Mouse (Mus musculus) limb, embryonic 12.5 days (tissue): Measurements from ENCODE around the gene 4930404H24Rik. TPM values are rescaled to one million over a fixed set of nuclear protein-coding genes. Genes with fewer than 3 reads are reported as not detected.
"Not testable (repeated sequence)": the region's sequence is repeated elsewhere in the genome, so short reads cannot be mapped to it uniquely, and the experiment has no call there.

Source experiments
- ATAC-seq: fragments of 200-750 bp; cut with Nextera tagmentation; 2 replicates; pipeline ENCODE4 v1.8.0; 2017; ENCODE audit warnings: low read depth, moderate TSS enrichment; ENCODE audit not compliant: insufficient number of reproducible peaks, insufficient read depth, low FRiP score, low TSS enrichment
- H3K27ac ChIP-seq: fragments of 300-500 bp; sonication (generic); 2 replicates; pipeline ENCODE4 v1.5.1; 2016; ENCODE audit warnings: mild to moderate bottlenecking, moderate library complexity
- H3K27me3 ChIP-seq: fragments of 300-500 bp; sonication (generic); 2 replicates; pipeline ENCODE4 v1.6.1; 2016; ENCODE audit warnings: mild to moderate bottlenecking, moderate library complexity
- H3K36me3 ChIP-seq: fragments of 300-500 bp; sonication (generic); 2 replicates; pipeline ENCODE4 v1.6.1; 2016; ENCODE audit warnings: mild to moderate bottlenecking, moderate library complexity
- H3K4me1 ChIP-seq: fragments of 300-500 bp; sonication (generic); replicated peaks from 2 replicates; pipeline ENCODE4 v1.6.1; 2016
- H3K4me2 ChIP-seq: fragments of 300-500 bp; sonication (generic); 2 replicates; pipeline ENCODE4 v1.6.1; 2016; ENCODE audit warnings: mild to moderate bottlenecking, moderate library complexity
- H3K4me3 ChIP-seq: fragments of 300-500 bp; sonication (generic); replicated peaks from 2 replicates; pipeline ENCODE4 v1.5.1; 2016; ENCODE audit warnings: mild to moderate bottlenecking
- H3K9ac ChIP-seq: fragments of 300-500 bp; sonication (generic); replicated peaks from 2 replicates; pipeline ENCODE4 v1.6.1; 2016; ENCODE audit warnings: mild to moderate bottlenecking, moderate library complexity
- H3K9me3 ChIP-seq: fragments of 300-500 bp; sonication (generic); 2 replicates; pipeline ENCODE4 v1.6.1; 2016; ENCODE audit warnings: mild to moderate bottlenecking, moderate library complexity
- WGBS: fragments of 180-500 bp; shearing (Covaris S2); methylation state at CpG from one replicate; pipeline ENCODE4 v1.1.7; 2016; 5-methylcytosine and 5-hydroxymethylcytosine counted together
- polyA plus RNA-seq: library from polyadenylated mRNA; unstranded; fragments of >200 nt; fragmentation: Nextera tagmentation; extraction: Ambion mirVana; gene quantifications from 2 replicates; pipeline ENCODE4 v1.2.1, GENCODE M21; 2016

Gene 4930404H24Rik
- polyA plus RNA-seq, 1 experiment from 2014 or later, result not detected

GRCm38 (mm10) chr2:153495391-153495790, 2.8 kb downstream of the 4930404H24Rik start:
- not testable (repeated sequence) for ATAC-seq, H3K27ac ChIP-seq, H3K4me3 ChIP-seq, H3K9me3 ChIP-seq, H3K9ac ChIP-seq, H3K4me2 ChIP-seq, H3K36me3 ChIP-seq
- Histone ChIP-seq H3K4me1 (peaks cover 46% of the 10 kb centered on the region), H3K27me3 (peaks cover 40% of the 10 kb centered on the region)
- WGBS, result 92% methylated on average over 4 of the region's 4 CpGs

GRCm38 (mm10) chr2:153495818-153496217, 3.2 kb downstream of the 4930404H24Rik start:
- WGBS, result 76% methylated on average over 4 of the region's 4 CpGs
- H3K4me3 ChIP-seq, result no peak overlapping the region
- H3K27ac ChIP-seq, result no peak overlapping the region
- H3K9me3 ChIP-seq, result no peaks in the 10 kb centered on the region
- no peak overlapping the region for H3K9ac ChIP-seq
- H3K27me3 ChIP-seq, result peaks cover 35% of the 10 kb centered on the region
- ATAC-seq, result no peak
- no peak overlapping the region for H3K4me2 ChIP-seq
- no peaks in the 10 kb centered on the region for H3K36me3 ChIP-seq
- H3K4me1 ChIP-seq, result peaks cover 46% of the 10 kb centered on the region

- Histone ChIP-seq H3K27me3 (peaks cover 30% of the 10 kb centered on the region), H3K36me3 (no peaks in the 10 kb centered on the region), H3K4me3 (no peak overlapping the region), H3K9ac (no peak overlapping the region), H3K9me3 (no peaks in the 10 kb centered on the region), H3K4me2 (no peak overlapping the region), H3K27ac (no peak overlapping the region), H3K4me1 (peaks cover 46% of the 10 kb centered on the region)
- no peak for ATAC-seq
- 86% methylated on average over 6 of the region's 6 CpGs for WGBS
Measured at GRCm38 (mm10) chr2:153496301-153496700, 3.7 kb downstream of the 4930404H24Rik start.

DNA sequence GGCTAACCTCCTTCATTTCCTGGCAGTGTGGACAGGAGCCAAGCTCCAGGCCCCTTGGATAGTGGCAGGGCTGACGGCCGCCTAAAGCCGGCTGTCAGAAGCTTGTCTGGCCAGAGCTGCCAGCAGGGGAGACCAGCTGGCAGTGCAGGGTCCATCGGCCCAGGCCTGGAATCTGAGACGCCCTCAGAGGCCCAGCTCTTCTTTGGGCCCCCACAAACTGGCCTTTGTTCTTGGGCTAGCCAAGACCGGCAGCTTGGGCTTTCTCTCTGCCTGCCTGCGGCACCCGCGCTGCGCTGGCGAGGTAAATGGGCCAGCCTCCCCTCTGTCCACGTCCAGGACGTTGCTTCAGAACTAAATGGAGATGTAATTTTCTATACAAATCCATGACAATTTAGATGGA, 4.3 kb downstream of the 4930404H24Rik start:
- no peak overlapping the region for H3K9ac ChIP-seq
- no peaks in the 10 kb centered on the region for H3K9me3 ChIP-seq
- H3K4me2 ChIP-seq, result no peak overlapping the region
- peaks cover 25% of the 10 kb centered on the region for H3K27me3 ChIP-seq
- ATAC-seq, result no peak
- H3K36me3 ChIP-seq, result no peaks in the 10 kb centered on the region
- H3K4me3 ChIP-seq, result no peak overlapping the region
- H3K27ac ChIP-seq, result no peak overlapping the region
- peaks cover 40% of the 10 kb centered on the region for H3K4me1 ChIP-seq
- WGBS, result 45% methylated on average over 13 of the region's 13 CpGs

DNA sequence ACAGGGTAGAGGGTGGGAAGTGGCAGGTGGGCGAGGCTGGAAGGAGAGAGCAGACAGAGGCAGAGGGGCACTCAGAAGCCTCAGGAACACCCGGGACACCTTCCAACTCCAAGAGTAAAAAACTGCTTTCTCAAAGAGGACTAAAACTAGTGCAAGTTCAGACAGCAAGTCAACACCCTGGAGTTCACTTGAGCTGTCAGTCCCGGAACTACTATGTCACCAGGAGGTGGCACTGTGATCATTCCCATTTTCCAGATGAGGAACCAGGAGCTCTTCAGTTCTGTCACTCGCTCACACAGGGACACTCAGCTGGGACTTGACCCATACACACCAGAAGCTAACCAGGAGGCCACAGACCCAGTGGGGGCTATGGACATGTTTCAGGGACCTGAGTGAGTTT, 6.6 kb downstream of the 4930404H24Rik start:
- WGBS, result 52% methylated on average over 4 of the region's 4 CpGs
- Histone ChIP-seq H3K36me3 (no peaks in the 10 kb centered on the region), H3K4me3 (no peak overlapping the region), H3K27me3 (peaks cover 3% of the 10 kb centered on the region), H3K4me1 (peaks cover 24% of the 10 kb centered on the region), H3K4me2 (no peak overlapping the region), H3K9ac (no peak overlapping the region), H3K27ac (no peak overlapping the region), H3K9me3 (no peaks in the 10 kb centered on the region)
- ATAC-seq, result no peak

GRCm38 (mm10) chr2:153506385-153506784, 13.8 kb downstream of the 4930404H24Rik start:
- ATAC-seq, result no peak
- Histone ChIP-seq H3K9ac (no peak overlapping the region), H3K4me3 (no peak overlapping the region), H3K4me2 (no peak overlapping the region), H3K36me3 (no peaks in the 10 kb centered on the region), H3K27ac (no peak overlapping the region), H3K27me3 (peaks cover 15% of the 10 kb centered on the region; the same call in 1 of the 2 replicates), H3K4me1 (peaks cover 11% of the 10 kb centered on the region), H3K9me3 (no peaks in the 10 kb centered on the region)
- WGBS, result 72% methylated on average over 5 of the region's 5 CpGs

GRCm38 (mm10) chr2:153507969-153508368, 15.4 kb downstream of the 4930404H24Rik start:
- Histone ChIP-seq H3K4me2 (no peak overlapping the region), H3K9me3 (no peaks in the 10 kb centered on the region), H3K27me3 (peaks cover 22% of the 10 kb centered on the region), H3K4me1 (peaks cover 18% of the 10 kb centered on the region), H3K4me3 (no peak overlapping the region), H3K36me3 (no peaks in the 10 kb centered on the region), H3K9ac (no peak overlapping the region), H3K27ac (no peak overlapping the region)
- ATAC-seq, result no peak
- WGBS, result 95% methylated on average over 2 of the region's 2 CpGs

- H3K9me3 ChIP-seq, result no peaks in the 10 kb centered on the region
- WGBS, result 68% methylated on average over 3 of the region's 3 CpGs
- H3K27ac ChIP-seq, result no peak overlapping the region
- H3K4me1 ChIP-seq, result peaks cover 18% of the 10 kb centered on the region
- H3K4me3 ChIP-seq, result no peak overlapping the region
- no peak overlapping the region for H3K9ac ChIP-seq
- ATAC-seq, result no peak
- no peak overlapping the region for H3K4me2 ChIP-seq
- H3K36me3 ChIP-seq, result no peaks in the 10 kb centered on the region
- H3K27me3 ChIP-seq, result peaks cover 22% of the 10 kb centered on the region
Measured at GRCm38 (mm10) chr2:153508405-153508804, 15.8 kb downstream of the 4930404H24Rik start.

GRCm38 (mm10) chr2:153509211-153510029, 16.8 kb downstream of the 4930404H24Rik start:
- H3K4me2 ChIP-seq, result peak overlapping the region; percentile 25
- H3K4me1 ChIP-seq, result peaks cover 18% of the 10 kb centered on the region
- 18% methylated on average over 18 of the region's 18 CpGs for WGBS
- no peak overlapping the region for H3K27ac ChIP-seq
- no peak; the same call in 1 of the 2 replicates for ATAC-seq
- no peaks in the 10 kb centered on the region for H3K9me3 ChIP-seq
- no peak overlapping the region for H3K4me3 ChIP-seq
- H3K36me3 ChIP-seq, result no peaks in the 10 kb centered on the region
- peak overlapping the region; percentile 32; the same call in 1 of the 2 replicates for H3K9ac ChIP-seq
- H3K27me3 ChIP-seq, result peaks cover 22% of the 10 kb centered on the region

DNA sequence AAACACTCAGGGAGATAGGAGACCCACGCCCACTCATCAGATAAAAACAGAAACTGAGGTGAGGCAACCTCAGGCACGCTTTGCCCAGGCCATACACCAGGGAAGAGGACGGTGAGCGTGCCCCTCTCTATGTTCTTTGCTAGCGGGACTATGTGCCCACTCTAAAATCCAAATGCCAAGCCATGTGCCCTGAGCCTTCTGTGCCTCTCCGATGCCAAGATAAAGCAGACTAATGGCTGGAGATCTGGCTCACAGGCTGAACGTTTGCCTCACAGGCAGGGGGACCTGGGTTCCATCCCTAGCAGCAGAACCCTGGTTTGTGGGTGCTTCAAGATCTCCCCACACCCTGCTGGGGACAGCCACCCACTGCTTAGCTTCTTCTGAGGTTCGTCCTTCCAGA, 17.5 kb downstream of the 4930404H24Rik start:
- Histone ChIP-seq H3K9me3 (no peaks in the 10 kb centered on the region), H3K9ac (no peak overlapping the region), H3K27ac (no peak overlapping the region), H3K4me1 (peaks cover 18% of the 10 kb centered on the region), H3K36me3 (no peaks in the 10 kb centered on the region), H3K4me3 (no peak overlapping the region), H3K27me3 (peaks cover 22% of the 10 kb centered on the region), H3K4me2 (no peak overlapping the region)
- no peak for ATAC-seq
- WGBS, result 79% methylated on average over 8 of the region's 8 CpGs

DNA sequence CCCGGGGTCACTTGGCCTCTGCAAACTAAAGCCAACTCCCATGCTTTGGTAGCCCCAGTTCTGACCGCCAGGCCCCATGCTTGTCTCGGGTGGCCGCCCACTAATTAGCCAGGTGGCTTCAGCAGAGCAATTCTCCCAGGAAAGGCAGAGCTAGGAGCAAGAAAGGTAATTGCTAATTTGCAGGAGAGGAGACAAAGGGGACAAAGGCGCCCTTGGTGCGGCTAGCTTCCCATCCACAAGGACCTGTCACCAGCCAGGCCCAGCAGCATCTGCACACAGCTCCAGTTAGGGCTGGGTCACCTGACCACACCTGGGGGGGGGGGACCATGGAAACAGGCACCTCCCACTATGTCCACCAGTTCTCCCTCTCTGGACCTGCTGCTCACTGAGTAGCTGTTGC, 19.0 kb downstream of the 4930404H24Rik start:
- Histone ChIP-seq H3K4me2 (no peak overlapping the region), H3K4me1 (peaks cover 18% of the 10 kb centered on the region), H3K27me3 (peaks cover 23% of the 10 kb centered on the region), H3K36me3 (no peaks in the 10 kb centered on the region), H3K27ac (no peak overlapping the region), H3K4me3 (no peak overlapping the region), H3K9ac (no peak overlapping the region), H3K9me3 (no peaks in the 10 kb centered on the region)
- WGBS, result 60% methylated on average over 6 of the region's 6 CpGs
- ATAC-seq, result no peak
